Mouse (Mus musculus) thymus, postnatal 0 days (tissue): ENCODE measurements at regions not wholly inside any gene's neighbourhood (a gene's known extent, or its start where the extent isn't known, plus 50 kb on each side); places are given as distances from the start of the nearest gene placed in this dataset.

ENCODE experiments used
- DNase-seq: peaks from one replicate; pipeline ENCODE4 v3.0.0-alpha.2; 2015; ENCODE audit warnings: low spot score

- DNase-seq, result no peak
Measured at GRCm38 (mm10) chr5:44416844-44417589, 190.6 kb upstream of the Tapt1 start.

- no peak for DNase-seq
Measured at GRCm38 (mm10) chr5:44414441-44414840, 188.0 kb upstream of the Tapt1 start.

- DNase-seq, result no peak
Measured at GRCm38 (mm10) chr5:44403300-44403699, 176.9 kb upstream of the Tapt1 start.

- no peak for DNase-seq
Measured at GRCm38 (mm10) chr5:44400573-44401332, 174.3 kb upstream of the Tapt1 start.

GRCm38 (mm10) chr5:44387237-44387810, 160.9 kb upstream of the Tapt1 start:
- no peak for DNase-seq

- no peak for DNase-seq
Measured at GRCm38 (mm10) chr5:44386176-44386575, 159.8 kb upstream of the Tapt1 start.

GRCm38 (mm10) chr5:44383049-44383448, 156.6 kb upstream of the Tapt1 start:
- no peak for DNase-seq

GRCm38 (mm10) chr5:44370006-44370405, 143.6 kb upstream of the Tapt1 start:
- no peak for DNase-seq

- DNase-seq, result no peak
Measured at GRCm38 (mm10) chr5:44352324-44352723, 125.9 kb upstream of the Tapt1 start.

GRCm38 (mm10) chr5:44341457-44342014, 115.1 kb upstream of the Tapt1 start:
- DNase-seq, result no peak

- DNase-seq, result no peak
Measured at GRCm38 (mm10) chr5:44338662-44339061, 112.2 kb upstream of the Tapt1 start.

- DNase-seq, result no peak
Measured at GRCm38 (mm10) chr5:44335756-44336155, 109.3 kb upstream of the Tapt1 start.

GRCm38 (mm10) chr5:44319626-44320025, 93.2 kb upstream of the Tapt1 start:
- no peak for DNase-seq

GRCm38 (mm10) chr5:44306769-44307557, 80.5 kb upstream of the Tapt1 start:
- no peak for DNase-seq

- DNase-seq, result peak; percentile 41
Measured at GRCm38 (mm10) chr5:44303886-44304855, 77.7 kb upstream of the Tapt1 start.

- DNase-seq, result peak; percentile 73
Measured at GRCm38 (mm10) chr5:44284384-44284783, 58.0 kb upstream of the Tapt1 start.
